Mouse (Mus musculus) erythroblast, adult 5-6 weeks (primary cell): ENCODE data around the gene Olfr1417. TPM values are rescaled to one million over a fixed set of nuclear protein-coding genes. Genes with fewer than 3 reads are reported as not detected.

Experiments
- ATAC-seq: replicated peaks from 2 replicates; pipeline ENCODE4 v1.8.0; 2016; ENCODE audit warnings: moderate number of reproducible peaks, mild to moderate bottlenecking, moderate TSS enrichment, inconsistent platforms; ENCODE audit not compliant: poor library complexity, low FRiP score, severe bottlenecking
- total RNA-seq, 2 experiments: library from RNA; stranded (forward) in 1 of 2; stranded (reverse) in 1 of 2; fragments of 150-400 nt in 1 of 2; fragments of 200-764, 138-1000 nt in 1 of 2; gene quantifications; 2 replicates each; pipeline versions ENCODE4 v1.2.3 to v1.2.4; 2015 to 2017; ENCODE audit warnings: low replicate concordance in 2 of 2

The Olfr1417 gene
- total RNA-seq, 2 experiments from 2014 or later = not detected

- no peak for ATAC-seq
Measured at GRCm38 (mm10) chr19:11811688-11812365, 27.2 kb downstream of the Olfr1417 start.

- no peak for ATAC-seq
Measured at GRCm38 (mm10) chr19:11810856-11811255, 28.2 kb downstream of the Olfr1417 start.

- ATAC-seq = no peak
Measured at GRCm38 (mm10) chr19:11810003-11810758, 28.8 kb downstream of the Olfr1417 start.

GRCm38 (mm10) chr19:11808452-11808851 is 30.6 kb downstream of the Olfr1417 start:
- no peak for ATAC-seq

- ATAC-seq = no peak
Measured at GRCm38 (mm10) chr19:11807822-11808221, 31.2 kb downstream of the Olfr1417 start.

GRCm38 (mm10) chr19:11807251-11807650 is 31.8 kb downstream of the Olfr1417 start:
- ATAC-seq = no peak

GRCm38 (mm10) chr19:11804423-11804822 is 34.6 kb downstream of the Olfr1417 start:
- ATAC-seq = no peak

GRCm38 (mm10) chr19:11800531-11801315 is 38.3 kb downstream of the Olfr1417 start:
- no peak for ATAC-seq

GRCm38 (mm10) chr19:11794447-11794846 is 44.6 kb downstream of the Olfr1417 start:
- no peak for ATAC-seq

- ATAC-seq = no peak
Measured at GRCm38 (mm10) chr19:11793741-11794359, 45.2 kb downstream of the Olfr1417 start.

GRCm38 (mm10) chr19:11791825-11792224 is 47.2 kb downstream of the Olfr1417 start:
- no peak for ATAC-seq

- no peak for ATAC-seq
Measured at GRCm38 (mm10) chr19:11788876-11789275, 50.1 kb downstream of the Olfr1417 start.

GRCm38 (mm10) chr19:11787826-11788225 is 51.2 kb downstream of the Olfr1417 start:
- no peak for ATAC-seq

GRCm38 (mm10) chr19:11785409-11786154 is 53.4 kb downstream of the Olfr1417 start:
- no peak for ATAC-seq

GRCm38 (mm10) chr19:11777191-11777865 is 61.7 kb downstream of the Olfr1417 start:
- peak; percentile 86 for ATAC-seq
